Mouse (Mus musculus) brain, embryonic 14.5 days (tissue): ENCODE results near the gene Nbdy. TPM values are rescaled to one million over a fixed set of nuclear protein-coding genes. Genes with fewer than 3 reads are reported as not detected.

Experiments
- DNase-seq: peaks from one replicate; pipeline ENCODE4 v3.0.0-alpha.2; 2011; ENCODE audit warnings: low read depth
- CTCF ChIP-seq: fragments of 200-500 bp; IDR thresholded peaks from 2 replicates; pipeline ENCODE4 v1.5.1; 2012; ENCODE audit warnings: inconsistent platforms, mild to moderate bottlenecking, moderate library complexity, borderline replicate concordance; ENCODE audit not compliant: insufficient read depth, insufficient read length; ENCODE audit errors: extremely low read depth
- POLR2A ChIP-seq: fragments of 200-500 bp; IDR thresholded peaks from 2 replicates; pipeline ENCODE4 v1.6.1; 2012; ENCODE audit warnings: mild to moderate bottlenecking, inconsistent platforms, borderline replicate concordance; ENCODE audit not compliant: poor library complexity, insufficient read depth, insufficient read length, severe bottlenecking; ENCODE audit errors: extremely low read depth
- polyA plus RNA-seq: library from polyadenylated mRNA; depleted of rRNA; stranded (reverse); fragments of >200 nt; gene quantifications from 2 replicates; pipeline ENCODE4 v1.2.3, GENCODE M21; 2012; rRNA removed

Nbdy gene
- polyA plus RNA-seq: 101 and 104 TPM in 2 replicates

GRCm38 (mm10) chrX:153723110-153723916 lies at the start of gene Nbdy:
Nbdy (plus strand) TSS chrX:153723590.
- no peak for TF ChIP-seq POLR2A
- TF ChIP-seq CTCF: no peak

GRCm38 (mm10) chrX:153695782-153696395 lies 27.5 kb upstream of the Nbdy start, which contains the start of gene Kctd12b:
Kctd12b (minus strand) TSS chrX:153696391.
- DNase-seq: peak; percentile 45
- TF ChIP-seq POLR2A (no peak), CTCF (no peak)

More at GRCm38 (mm10) chrX:153723110-153723916, at the start of gene Nbdy:
- peak; percentile 89 for DNase-seq

- peak; percentile 54 for DNase-seq
- TF ChIP-seq POLR2A (no peak), CTCF (no peak)
Measured at GRCm38 (mm10) chrX:153700463-153700862, 22.9 kb upstream of the Nbdy start.

- DNase-seq: peak; percentile 54
- TF ChIP-seq POLR2A: no peak
- TF ChIP-seq CTCF: peak; percentile 60; the same call in 1 of the 2 replicates
Measured at GRCm38 (mm10) chrX:153707735-153708134, 15.7 kb upstream of the Nbdy start.

- no peak for DNase-seq
- no peak for TF ChIP-seq POLR2A
Measured at GRCm38 (mm10) chrX:153716716-153717115, 6.7 kb upstream of the Nbdy start.

- peak; percentile 39; the same call in 1 of the 2 replicates for TF ChIP-seq CTCF
- TF ChIP-seq POLR2A: no peak
- peak; percentile 67 for DNase-seq
Measured at GRCm38 (mm10) chrX:153719602-153720001, 3.8 kb upstream of the Nbdy start.

GRCm38 (mm10) chrX:153724400-153724799 lies 1.0 kb downstream of the Nbdy start:
- no peak for TF ChIP-seq POLR2A
- no peak for TF ChIP-seq CTCF
- DNase-seq: peak; percentile 86

- peak; percentile 57 for DNase-seq
- TF ChIP-seq POLR2A: no peak
- no peak for TF ChIP-seq CTCF
Measured at GRCm38 (mm10) chrX:153735697-153736096, 12.3 kb downstream of the Nbdy start.

- TF ChIP-seq POLR2A: no peak
- no peak for TF ChIP-seq CTCF
- DNase-seq: no peak
Measured at GRCm38 (mm10) chrX:153742493-153742892, 19.1 kb downstream of the Nbdy start.

GRCm38 (mm10) chrX:153749230-153749629 lies 25.8 kb downstream of the Nbdy start:
- peak; percentile 1 for DNase-seq
- TF ChIP-seq CTCF (peak; percentile 14; the same call in 1 of the 2 replicates), POLR2A (no peak)

Other genes with a start within 250 kb of the Nbdy start
- 159 and 208 TPM in 2 replicates for gene Ubqln2, start 225.4 kb upstream of the Nbdy start, polyA plus RNA-seq
- gene Cypt3, start 165.0 kb upstream of the Nbdy start, polyA plus RNA-seq: not detected in 2 replicates
- gene Kctd12b, start 27.2 kb upstream of the Nbdy start, polyA plus RNA-seq: 3.0 and 4.6 TPM in 2 replicates
- gene Spin2c, start 108.6 kb downstream of the Nbdy start, polyA plus RNA-seq: 12.2 and 13.1 TPM in 2 replicates